Comparison of ENCODE assay signal across 9 mouse cellular contexts in the genomic region with DNA sequence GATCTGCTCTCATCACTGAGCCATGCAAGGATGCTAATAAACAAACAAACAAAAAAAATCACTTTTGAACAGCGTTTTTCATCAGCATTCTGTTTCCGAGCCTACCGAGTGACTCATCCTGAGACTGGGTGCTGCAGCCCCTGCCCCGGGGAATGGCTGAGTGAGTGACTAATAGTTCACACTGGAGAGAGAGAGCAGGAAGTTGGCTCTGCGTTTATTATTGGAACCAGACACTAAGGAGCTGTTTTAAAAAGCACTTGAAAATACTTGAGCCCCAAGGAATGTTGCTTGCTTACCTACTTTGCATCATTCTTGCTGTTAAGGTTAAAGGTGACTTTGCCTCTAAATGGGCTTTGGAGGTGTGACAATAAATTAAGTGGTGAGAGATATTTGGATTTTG.
DNase-seq lines count a peak whose midpoint lies in the region; ATAC-seq and TF ChIP-seq lines count a peak whose summit lies in the region.
"Had no signal": no experiment of that assay in that cellular context is flagged by ENCODE, and none has a peak within 500 bp of the region (broad histone marks: within the 10 kb centered on the region; RNA-seq: fewer than 3 reads in every experiment).

No protein-coding gene starts in this region.

- TF ChIP-seq CTCF in intestine, postnatal 0 days (IDR thresholded peaks at IDR 0.05; ENCODE audit: low read depth): no peak

- H3K27me3 ChIP-seq in intestine, embryonic 15.5 days (replicated peaks): no peaks in the 10 kb centered on the region
- H3K27me3 ChIP-seq in intestine, postnatal 0 days (replicated peaks; ENCODE audit: control insufficient read depth, insufficient read depth, low read length): no peaks in the 10 kb centered on the region
- H3K27me3 ChIP-seq in heart, embryonic 16.5 days (ENCODE audit: control insufficient read depth, insufficient read depth, low read length): no peaks in the 10 kb centered on the region

- H3K9me3 ChIP-seq in intestine, embryonic 15.5 days: no peaks in the 10 kb centered on the region
- H3K9me3 ChIP-seq in intestine, postnatal 0 days (ENCODE audit: control insufficient read depth): no peaks in the 10 kb centered on the region
- no peaks in the 10 kb centered on the region for H3K9me3 ChIP-seq in heart, embryonic 16.5 days (replicated peaks; ENCODE audit: control insufficient read depth, low read length)

- H3K9ac ChIP-seq in intestine, embryonic 15.5 days: no peak overlapping the region
- no peak overlapping the region for H3K9ac ChIP-seq in intestine, postnatal 0 days (ENCODE audit: low read depth, low read length)
- no peak overlapping the region for H3K9ac ChIP-seq in heart, embryonic 16.5 days (ENCODE audit: low read length)

- no peak overlapping the region for H3K27ac ChIP-seq in intestine, embryonic 15.5 days
- no peak overlapping the region for H3K27ac ChIP-seq in intestine, postnatal 0 days (ENCODE audit: low read depth, low read length)
- no peak overlapping the region for H3K27ac ChIP-seq in heart, embryonic 16.5 days (ENCODE audit: low read length)

- WGBS in intestine, embryonic 15.5 days: 9% methylated on average over 5 of the region's 5 CpGs
- 14% methylated on average over 5 of the region's 5 CpGs for WGBS in intestine, postnatal 0 days
- WGBS in heart, embryonic 16.5 days: 10% methylated on average over 5 of the region's 5 CpGs

- H3K4me1 ChIP-seq in intestine, embryonic 15.5 days (replicated peaks): 0 out of 2 replicates have a peak, but pooled peaks cover 7% of the 10 kb centered on the region
- H3K4me1 ChIP-seq in intestine, postnatal 0 days (replicated peaks; ENCODE audit: control insufficient read depth, insufficient read depth, low read length): no peaks in the 10 kb centered on the region; the same call in 1 of the 2 replicates
- peaks cover 18% of the 10 kb centered on the region for H3K4me1 ChIP-seq in heart, embryonic 16.5 days (ENCODE audit: control insufficient read depth, insufficient read depth, low read length)

- H3K4me3 ChIP-seq in intestine, embryonic 15.5 days (replicated peaks): no peak overlapping the region
- no peak overlapping the region for H3K4me3 ChIP-seq in intestine, postnatal 0 days (ENCODE audit: low read depth, low read length)
- H3K4me3 ChIP-seq in heart, embryonic 16.5 days (ENCODE audit: low read length): no peak overlapping the region

- no peak overlapping the region for H3K4me2 ChIP-seq in intestine, embryonic 15.5 days (replicated peaks)
- H3K4me2 ChIP-seq in intestine, postnatal 0 days (replicated peaks; ENCODE audit: low read depth): no peak overlapping the region
- H3K4me2 ChIP-seq in heart, embryonic 16.5 days (ENCODE audit: low read depth, low read length): peak overlapping the region; percentile 35

- DNase-seq in brain, adult 2 months (ENCODE audit: low read depth, low spot score): peak; percentile 64
- DNase-seq in lung, postnatal 36 days: peak; percentile 65
- DNase-seq in natural killer cell, adult 2 months (ENCODE audit: low spot score in 2 of 2): no peak
- no peak for DNase-seq in thymus, postnatal 0 days (ENCODE audit: low spot score)
- DNase-seq in cerebellum, adult 11-12 months: no peak
- DNase-seq: cerebellum, postnatal 10 days had no signal

- peak; percentile 70 for ATAC-seq in intestine, embryonic 15.5 days
- ATAC-seq in intestine, postnatal 0 days: no peak
- no peak for ATAC-seq in heart, embryonic 16.5 days (replicated peaks; ENCODE audit: extremely low read depth, insufficient read depth, low FRiP score)

- H3K36me3 ChIP-seq in intestine, embryonic 15.5 days: no peaks in the 10 kb centered on the region
- H3K36me3 ChIP-seq in intestine, postnatal 0 days (ENCODE audit: control insufficient read depth, insufficient read depth): no peaks in the 10 kb centered on the region
- no peaks in the 10 kb centered on the region for H3K36me3 ChIP-seq in heart, embryonic 16.5 days (ENCODE audit: control insufficient read depth, insufficient read depth)

Comparison
In these comparisons a context has a peak if more than half of its experiments do, and no peak if none do; other contexts are left out.
1. DNase-seq: peak in brain, adult 2 months (single experiment) and lung, postnatal 36 days (single experiment); none in natural killer cell, adult 2 months (0 of 2), thymus, postnatal 0 days (single experiment) and cerebellum, adult 11-12 months (single experiment).